Mouse (Mus musculus) kidney, adult 2 months (tissue): ENCODE data around the gene Cc2d1a. TPM values are rescaled to one million over a fixed set of nuclear protein-coding genes. Genes with fewer than 3 reads are reported as not detected.

ENCODE experiments used
- DNase-seq: peaks from one replicate; pipeline ENCODE4 v3.0.0; 2021
- H3K27ac ChIP-seq: fragments of 200-500 bp; 2 replicates; pipeline ENCODE4 v1.5.1; 2012; ENCODE audit warnings: low read depth, low read length, control low read depth, inconsistent platforms; ENCODE audit not compliant: insufficient read depth
- H3K27me3 ChIP-seq: fragments of 200-500 bp; replicated peaks from 2 replicates; pipeline ENCODE4 v1.6.1; 2012; ENCODE audit warnings: mild to moderate bottlenecking, moderate library complexity, low read length, inconsistent platforms; ENCODE audit not compliant: control insufficient read depth, insufficient read depth
- H3K36me3 ChIP-seq: fragments of 200-500 bp; 2 replicates; pipeline ENCODE4 v1.6.1; 2012; ENCODE audit warnings: mild to moderate bottlenecking, moderate library complexity, low read length, inconsistent platforms; ENCODE audit not compliant: control insufficient read depth, insufficient read depth
- H3K4me1 ChIP-seq: fragments of 200-500 bp; 2 replicates; pipeline ENCODE4 v1.6.1; 2011; ENCODE audit warnings: low read length; ENCODE audit not compliant: control insufficient read depth, insufficient read depth
- H3K4me3 ChIP-seq: fragments of 200-500 bp; 2 replicates; pipeline ENCODE4 v1.5.1; 2011; ENCODE audit warnings: mild to moderate bottlenecking, low read depth, low read length, control low read depth; ENCODE audit not compliant: insufficient read depth
- CTCF ChIP-seq: fragments of 200-500 bp; conservative IDR thresholded peaks from 2 replicates; pipeline ENCODE4 v1.5.1; 2011; ENCODE audit warnings: low read depth, mild to moderate bottlenecking, control low read depth, low read length, moderate library complexity, mixed read lengths; ENCODE audit not compliant: insufficient read depth, insufficient read length
- POLR2A ChIP-seq: fragments of 200-500 bp; IDR thresholded peaks from one replicate; pipeline ENCODE4 v1.6.1; 2011; ENCODE audit warnings: low read depth, low read length, control low read depth
- WGBS: fragments of 180-500 bp; shearing (Covaris S2); methylation state at CpG from one replicate; pipeline ENCODE4 v1.1.7; 2018; 5-methylcytosine and 5-hydroxymethylcytosine counted together
- polyA plus RNA-seq: library from polyadenylated mRNA; depleted of rRNA; stranded (reverse); fragments of >200 nt; gene quantifications from 2 replicates; pipeline ENCODE4 v1.2.3, GENCODE M21; 2012; rRNA removed

Gene Cc2d1a
- polyA plus RNA-seq, result 24.1 and 26.0 TPM in 2 replicates

- H3K4me3 ChIP-seq, result peak within 1 kb of the TSS; percentile 63
These were observed at the start of gene Cc2d1a, which contains the start of gene 4930432K21Rik for GRCm38 (mm10) chr8:84147769-84148530. Cc2d1a (minus strand) TSS chr8:84147936. 4930432K21Rik (plus strand) TSS chr8:84148025.

DNA sequence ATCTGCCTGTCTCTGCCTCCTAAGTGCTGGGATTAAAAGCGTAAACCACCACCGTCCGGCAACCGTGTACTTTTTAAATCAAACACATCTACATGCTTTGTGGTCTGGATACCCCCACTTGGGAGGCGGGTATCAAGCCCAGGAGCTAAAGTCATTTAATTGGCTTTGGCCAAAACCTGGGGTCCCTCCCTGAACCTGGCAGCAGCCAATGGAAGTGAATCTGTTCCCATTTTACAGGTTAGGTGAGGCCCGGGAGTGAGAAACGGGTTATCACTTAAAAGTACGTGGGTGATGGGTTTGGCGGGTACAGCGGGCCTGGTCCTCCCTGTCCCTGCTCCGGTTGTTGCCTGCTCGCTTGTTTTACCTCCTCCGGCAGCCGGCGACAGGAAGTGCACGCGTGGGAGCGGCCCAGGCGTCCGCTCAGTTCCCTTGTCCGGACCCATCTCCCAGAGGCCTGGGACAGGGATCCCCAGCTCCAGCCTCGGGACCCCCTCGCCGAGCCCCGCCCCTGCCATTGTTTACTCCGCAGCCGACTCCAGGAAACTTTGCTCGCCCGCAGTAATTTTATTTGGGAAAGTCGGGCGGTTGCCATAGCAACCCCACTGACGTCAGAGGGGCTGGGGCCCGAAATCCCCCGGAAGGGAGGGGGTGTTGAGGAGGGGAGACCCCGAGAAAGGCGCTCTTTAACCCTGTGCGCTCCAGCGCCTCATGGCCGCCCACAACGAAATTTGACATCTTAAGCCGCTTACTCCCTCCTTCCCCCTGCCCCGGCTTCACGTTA is 49.6 kb upstream of the Cc2d1a start:
- TF ChIP-seq POLR2A (no peak), CTCF (no peak)
- 11% methylated on average over 43 of the region's 43 CpGs for whole genome bisulfite sequencing
- H3K27me3 ChIP-seq, result no peaks in the 10 kb centered on the region
- no peaks in the 10 kb centered on the region for H3K36me3 ChIP-seq
- H3K4me1 ChIP-seq, result peaks cover 4% of the 10 kb centered on the region; the same call in 1 of the 2 replicates
- peak overlapping the region; percentile 94 for H3K27ac ChIP-seq
- peak; percentile 93 for DNase-seq
- H3K4me3 ChIP-seq, result peak overlapping the region; percentile 43

More at GRCm38 (mm10) chr8:84147769-84148530, at the start of gene Cc2d1a, which contains the start of gene 4930432K21Rik:
- H3K4me1 ChIP-seq, result peaks cover 12% of the 10 kb centered on the region
- H3K36me3 ChIP-seq, result no peaks in the 10 kb centered on the region
- H3K27ac ChIP-seq, result peak within 1 kb of the TSS; percentile 14
- 14% methylated on average over 49 of the region's 49 CpGs for WGBS
- no peak for TF ChIP-seq POLR2A
- H3K27me3 ChIP-seq, result no peaks in the 10 kb centered on the region
- peak; percentile 98 for DNase-seq

DNA sequence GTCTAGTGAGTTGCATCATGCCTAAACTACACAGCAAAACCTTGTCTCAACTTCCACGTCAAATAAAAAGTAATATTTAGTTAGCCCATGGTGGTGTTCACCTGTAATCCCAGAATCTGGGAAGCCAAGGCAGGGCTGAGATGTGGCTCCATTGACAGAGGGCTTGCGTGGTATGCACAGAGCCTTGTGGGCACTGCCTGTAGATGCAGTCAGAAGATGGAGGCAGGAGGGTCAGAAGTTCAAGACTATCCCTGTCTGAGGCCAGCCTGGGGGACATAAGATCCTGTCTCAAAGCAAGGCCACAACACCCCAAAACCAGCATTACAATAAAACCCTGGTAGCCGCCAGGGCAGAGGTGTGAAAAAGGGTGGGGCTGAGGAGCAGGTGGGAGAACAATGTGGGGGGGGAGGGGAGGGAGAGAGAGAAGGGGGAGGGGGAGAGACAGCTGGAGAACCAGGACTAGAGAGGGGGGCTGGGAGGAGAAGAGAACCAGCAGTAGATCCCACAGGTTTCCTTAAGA is 46.5 kb upstream of the Cc2d1a start:
- WGBS, result 91% methylated on average over 3 of the region's 3 CpGs
- DNase-seq, result no peak
- Histone ChIP-seq H3K27ac (no peak overlapping the region), H3K27me3 (no peaks in the 10 kb centered on the region), H3K36me3 (no peaks in the 10 kb centered on the region), H3K4me3 (no peak overlapping the region), H3K4me1 (peaks cover 4% of the 10 kb centered on the region; the same call in 1 of the 2 replicates)
- TF ChIP-seq POLR2A (no peak), CTCF (no peak)

DNA sequence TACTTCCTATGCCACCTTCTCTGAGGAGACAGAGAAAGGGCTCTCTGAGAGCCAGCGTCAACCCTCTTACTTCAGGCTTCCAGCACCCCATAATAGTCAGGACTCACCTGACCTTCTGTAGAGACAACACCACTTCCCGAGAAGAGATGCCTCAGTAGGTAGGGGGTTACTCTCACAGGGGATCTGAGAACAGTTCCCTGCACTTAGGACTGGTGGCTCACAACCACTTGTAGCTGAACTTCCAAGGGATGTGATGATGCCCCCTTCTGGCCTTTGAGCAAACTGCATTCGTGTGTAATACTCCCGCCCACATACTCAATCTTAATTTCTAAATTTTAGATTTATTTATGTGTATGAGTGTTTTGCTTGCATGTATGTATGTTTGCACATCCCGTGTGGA is 45.8 kb upstream of the Cc2d1a start:
- DNase-seq, result no peak
- H3K27me3 ChIP-seq, result no peaks in the 10 kb centered on the region
- peaks cover 1% of the 10 kb centered on the region; the same call in 1 of the 2 replicates for H3K4me1 ChIP-seq
- no peaks in the 10 kb centered on the region for H3K36me3 ChIP-seq
- H3K4me3 ChIP-seq, result no peak overlapping the region
- TF ChIP-seq POLR2A (no peak), CTCF (peak; percentile 44)
- 96% methylated on average over 5 of the region's 5 CpGs for WGBS
- H3K27ac ChIP-seq, result no peak overlapping the region

- Histone ChIP-seq H3K4me3 (no peak overlapping the region), H3K27me3 (no peaks in the 10 kb centered on the region), H3K4me1 (no peaks in the 10 kb centered on the region), H3K36me3 (no peaks in the 10 kb centered on the region), H3K27ac (no peak overlapping the region)
- DNase-seq, result no peak
- TF ChIP-seq POLR2A (no peak), CTCF (no peak)
- WGBS, result 83% methylated on average over 4 of the region's 4 CpGs
These were observed 45.4 kb upstream of the Cc2d1a start for GRCm38 (mm10) chr8:84193161-84193560.

- DNase-seq, result peak; percentile 77
- WGBS, result 7% methylated on average over 33 of the region's 33 CpGs
- no peak for TF ChIP-seq CTCF
- TF ChIP-seq POLR2A, result no peak
- H3K27me3 ChIP-seq, result no peaks in the 10 kb centered on the region
- H3K4me3 ChIP-seq, result peak overlapping the region; percentile 36
- peak overlapping the region; percentile 90 for H3K27ac ChIP-seq
- H3K36me3 ChIP-seq, result no peaks in the 10 kb centered on the region
- H3K4me1 ChIP-seq, result no peaks in the 10 kb centered on the region
These were observed 44.8 kb upstream of the Cc2d1a start for GRCm38 (mm10) chr8:84192555-84192954.

DNA sequence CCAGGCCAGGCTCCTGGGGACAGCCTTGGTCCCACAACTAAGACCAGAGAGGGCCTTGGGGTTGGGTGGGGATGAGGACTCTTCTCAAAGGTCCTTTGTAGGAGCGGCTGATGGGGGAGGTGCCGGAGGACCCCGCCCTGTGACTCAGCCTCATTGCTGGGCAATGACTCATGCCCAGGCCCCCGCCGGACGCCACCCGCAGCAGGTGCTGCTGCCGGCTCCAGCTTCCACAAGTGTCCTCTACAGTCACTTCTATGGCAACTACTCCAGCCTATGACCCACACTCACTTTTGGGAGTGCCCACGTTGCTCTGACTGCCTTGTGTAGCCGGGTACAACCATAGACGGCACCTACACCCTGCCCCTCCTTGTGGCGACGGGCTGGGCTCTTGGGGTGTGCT is 44.3 kb upstream of the Cc2d1a start:
- H3K27me3 ChIP-seq, result no peaks in the 10 kb centered on the region
- no peaks in the 10 kb centered on the region for H3K36me3 ChIP-seq
- peak overlapping the region; percentile 90 for H3K27ac ChIP-seq
- H3K4me1 ChIP-seq, result no peaks in the 10 kb centered on the region
- WGBS, result 37% methylated on average over 13 of the region's 13 CpGs
- peak; percentile 78 for DNase-seq
- TF ChIP-seq POLR2A (peak; percentile 3), CTCF (no peak)
- H3K4me3 ChIP-seq, result peak overlapping the region; percentile 36
